Mouse (Mus musculus): Measurements from ENCODE around the gene Tfb1m. TPM values are rescaled to one million over a fixed set of nuclear protein-coding genes. Genes with fewer than 3 reads are reported as not detected.

Gene Tfb1m
- total RNA-seq, 2 experiments from 2014 or later, result 6.6 to 9.0 TPM

DNA sequence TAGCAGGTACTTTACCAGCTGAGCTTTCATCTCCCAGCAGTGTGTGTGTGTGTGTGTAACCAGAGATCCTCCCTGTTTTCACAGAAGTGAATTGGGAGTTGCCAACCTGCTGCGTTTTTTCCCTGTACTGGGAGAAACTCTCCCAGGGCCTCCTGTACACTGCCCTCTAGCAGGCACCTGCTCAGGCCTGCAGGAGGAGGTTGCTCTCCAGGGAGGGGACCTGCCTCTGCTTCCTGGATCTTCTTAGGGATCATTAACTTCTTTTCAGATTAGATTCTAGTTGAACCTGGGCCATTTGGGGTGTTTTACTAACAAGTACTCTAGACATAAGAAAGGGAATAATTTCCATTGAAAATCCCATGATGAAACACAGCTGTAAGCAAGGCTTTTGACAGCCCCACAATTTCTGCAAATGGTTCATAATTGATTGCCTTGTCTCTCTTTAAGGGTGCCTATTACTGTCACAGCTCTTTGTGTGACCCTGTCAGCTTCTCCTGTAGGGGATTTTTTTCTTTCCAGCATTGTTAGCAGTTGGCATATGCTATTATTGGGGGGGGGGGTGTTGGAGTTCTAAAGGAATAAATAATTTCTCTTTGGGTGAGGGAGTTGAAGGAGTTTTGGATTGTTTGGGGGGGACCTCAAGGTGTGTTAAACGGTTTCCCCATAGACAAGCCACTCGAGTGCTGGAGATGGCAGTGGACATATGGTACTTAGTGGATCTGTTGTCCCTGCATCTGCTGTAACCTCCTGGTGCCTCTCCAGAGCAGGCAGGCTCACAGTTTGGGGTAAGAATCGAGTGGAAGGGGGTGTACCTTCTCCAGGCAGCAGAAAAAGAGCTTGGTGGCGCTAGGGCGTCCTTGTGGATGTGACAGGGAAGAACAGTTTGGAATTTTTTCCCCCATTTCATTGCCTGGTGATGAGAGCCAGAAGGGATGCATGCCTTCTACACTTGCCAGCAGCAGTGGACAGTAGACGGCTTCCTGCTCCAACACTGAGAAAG lies 75.7 kb downstream of the Tfb1m start:
- intact Hi-C loops (cut with DNase I), result no loop called here
- no peak for DNase-seq

DNA sequence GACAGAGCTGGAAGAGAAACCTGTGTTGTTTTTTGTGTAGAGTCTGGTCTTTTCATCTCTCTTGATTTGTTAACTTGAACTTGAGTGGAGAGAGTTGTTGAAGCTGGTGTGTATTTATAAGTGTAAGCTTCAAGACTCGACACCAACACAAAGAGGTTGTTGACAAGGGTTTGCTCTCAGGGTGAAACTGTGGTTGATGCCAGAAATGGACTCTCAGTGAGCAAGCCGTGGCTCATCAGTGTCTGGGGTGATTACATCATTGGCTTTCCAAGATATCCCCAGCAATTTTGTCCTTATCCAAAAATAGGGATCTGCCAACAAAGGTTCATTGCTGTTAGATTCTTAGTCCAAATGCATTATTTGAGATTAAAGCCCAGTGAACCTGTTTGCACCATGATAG lies 81.0 kb downstream of the Tfb1m start:
- DNase-seq, result no peak
- intact Hi-C loops (cut with DNase I), result no loop called here

DNA sequence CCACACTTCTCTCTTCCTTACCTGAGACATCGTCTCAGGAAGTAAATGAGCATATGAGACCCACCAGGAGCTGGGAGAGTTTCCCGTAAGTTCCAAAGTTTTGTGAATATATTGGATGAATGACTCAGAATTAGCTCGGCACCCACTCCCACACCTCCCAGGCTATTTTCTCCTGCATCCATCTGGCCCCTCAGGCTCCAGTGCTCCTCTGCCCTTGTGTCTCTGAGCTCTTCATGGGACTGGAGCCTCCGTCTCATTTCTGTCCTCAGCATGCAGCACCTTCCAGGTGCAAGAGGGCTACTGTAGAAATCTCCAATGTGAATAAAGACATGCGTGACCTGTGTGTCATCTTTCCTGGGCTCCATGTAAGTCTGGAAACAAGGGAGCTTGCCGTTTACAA lies 85.6 kb downstream of the Tfb1m start:
- no peak for DNase-seq
- intact Hi-C loops (cut with DNase I), result no loop called here

Other genes with a start within 250 kb of the Tfb1m start
- gene Tiam2, start 231.2 kb downstream of the Tfb1m start, total RNA-seq (2021), result 1 to 10 TPM; 3.0 TPM
- not detected for gene Cldn20, start 25.2 kb downstream of the Tfb1m start, total RNA-seq (2021)
- gene Nox3, start 138.5 kb upstream of the Tfb1m start, total RNA-seq (2021), result not detected